In the genomic region with DNA sequence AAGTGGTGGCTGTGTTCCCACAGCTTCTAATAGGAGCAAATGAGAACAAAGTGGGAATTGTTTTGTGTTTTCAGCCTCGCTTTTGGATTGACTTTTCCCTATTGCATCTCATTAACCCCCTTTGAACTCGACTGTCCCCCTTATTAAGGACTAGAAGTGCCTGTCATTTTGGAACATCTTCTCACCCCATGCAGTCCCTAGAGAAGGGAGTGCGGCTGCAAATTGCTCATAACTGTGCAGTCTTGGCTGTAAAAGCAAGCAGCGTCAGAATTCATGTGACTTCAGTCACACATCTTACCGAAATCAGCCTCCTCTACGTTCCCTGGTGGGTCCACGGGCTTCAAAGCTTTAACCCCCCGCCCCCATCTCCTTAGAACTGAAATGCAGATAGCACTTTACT, we compare ENCODE assay signal across 9 mouse cellular contexts. TPM values are rescaled to one million over a fixed set of nuclear protein-coding genes. Genes with fewer than 3 reads are reported as not detected.
A peak's percentile ranks its signal among the peaks of the same experiment; 100 is the strongest.
DNase-seq lines count a peak whose midpoint lies in the region; ATAC-seq lines count a peak whose summit lies in the region.
"Had no signal": no experiment of that assay in that cellular context is flagged by ENCODE, and none has a peak within 500 bp of the region (broad histone marks: within the 10 kb centered on the region; RNA-seq: fewer than 3 reads in every experiment).

No protein-coding gene starts in this region.

- no peaks in the 10 kb centered on the region for H3K36me3 ChIP-seq in neural tube, embryonic 14.5 days (ENCODE audit: control insufficient read depth, insufficient read depth, low read length)
- H3K36me3 ChIP-seq in intestine, embryonic 15.5 days = no peaks in the 10 kb centered on the region

- DNase-seq in embryo, embryonic 10 days (ENCODE audit: low spot score) = peak; percentile 5
- DNase-seq in embryo, embryonic 9.5 days (ENCODE audit: extremely low spot score) = no peak
- DNase-seq in embryo, embryonic 10.5 days (ENCODE audit: low spot score) = peak; percentile 11
- DNase-seq in layer of hippocampus, adult 18-20 months (ENCODE audit: low spot score in 2 of 2) = peak; percentile 22 to 62
- no peak for DNase-seq in adrenal gland, adult 2 months
- no peak for DNase-seq in ovary, postnatal 14 days (ENCODE audit: low spot score)

- peak overlapping the region; percentile 46 for H3K4me3 ChIP-seq in neural tube, embryonic 14.5 days (ENCODE audit: low read depth, low read length)
- no peak overlapping the region for H3K4me3 ChIP-seq in intestine, embryonic 15.5 days (replicated peaks)

- no peak overlapping the region for H3K27ac ChIP-seq in neural tube, embryonic 14.5 days (ENCODE audit: low read depth, low read length)
- no peak overlapping the region for H3K27ac ChIP-seq in intestine, embryonic 15.5 days

- H3K4me2 ChIP-seq in neural tube, embryonic 14.5 days (ENCODE audit: low read depth, low read length) = peak overlapping the region; percentile 65
- no peak overlapping the region for H3K4me2 ChIP-seq in intestine, embryonic 15.5 days (replicated peaks)

- H3K27me3 ChIP-seq in neural tube, embryonic 14.5 days (ENCODE audit: control insufficient read depth, insufficient read depth, low read length) = no peaks in the 10 kb centered on the region
- H3K27me3 ChIP-seq in intestine, embryonic 15.5 days (replicated peaks) = no peaks in the 10 kb centered on the region

- H3K9ac ChIP-seq in neural tube, embryonic 14.5 days (replicated peaks; ENCODE audit: low read depth, low read length) = peak overlapping the region; percentile 41; the same call in 1 of the 2 replicates
- no peak overlapping the region for H3K9ac ChIP-seq in intestine, embryonic 15.5 days

- no peaks in the 10 kb centered on the region for H3K9me3 ChIP-seq in neural tube, embryonic 14.5 days (ENCODE audit: control insufficient read depth, low read length)
- H3K9me3 ChIP-seq in intestine, embryonic 15.5 days = no peaks in the 10 kb centered on the region

- WGBS in neural tube, embryonic 14.5 days = 2% methylated on average over 8 of the region's 8 CpGs
- 26% methylated on average over 8 of the region's 8 CpGs for WGBS in intestine, embryonic 15.5 days

- no peaks in the 10 kb centered on the region for H3K4me1 ChIP-seq in neural tube, embryonic 14.5 days (ENCODE audit: control insufficient read depth, insufficient read depth, low read length)
- H3K4me1 ChIP-seq in intestine, embryonic 15.5 days (replicated peaks) = no peaks in the 10 kb centered on the region

- no peak for ATAC-seq in neural tube, embryonic 14.5 days (ENCODE audit: low read depth)
- no peak for ATAC-seq in intestine, embryonic 15.5 days

RNA-seq across cellular contexts. Expression of a gene that starts 1.2 kb away (rescaled TPM):
- total RNA-seq in layer of hippocampus, adult 18-20 months (2021) = 10 to 100 TPM; 65.9 to 68.8 TPM
- polyA plus RNA-seq in neural tube, embryonic 14.5 days (2014; fragmentation: Nextera tagmentation; extraction: Ambion mirVana) = 29.2 and 40.0 TPM in 2 replicates
- total RNA-seq in adrenal gland, adult 2 months (2021) = 1 to 10 TPM; 2.9 to 5.1 TPM
- polyA plus RNA-seq in adrenal gland, adult 2 months (2012; rRNA removed) = 0.29 and 0.37 TPM in 2 replicates
- 2.5 and 3.2 TPM in 2 replicates for polyA plus RNA-seq in intestine, embryonic 15.5 days (2015; fragmentation: Nextera tagmentation; extraction: Ambion mirVana)
- total RNA-seq: hematopoietic stem cell, adult 5-6 weeks had no signal

Comparison
In these comparisons a context has a peak if more than half of its experiments do, and no peak if none do; other contexts are left out.
1. DNase-seq: peak in embryo, embryonic 10 days (single experiment), embryo, embryonic 10.5 days (single experiment) and layer of hippocampus, adult 18-20 months (2 of 2); none in embryo, embryonic 9.5 days (single experiment), adrenal gland, adult 2 months (single experiment) and ovary, postnatal 14 days (single experiment).